Mouse (Mus musculus): Measurements from ENCODE around the gene Tas2r121. TPM values are rescaled to one million over a fixed set of nuclear protein-coding genes. Genes with fewer than 3 reads are reported as not detected.
"Not testable (repeated sequence)": the region's sequence is repeated elsewhere in the genome, so short reads cannot be mapped to it uniquely, and the experiment has no call there.

Gene Tas2r121
- not detected in 2 replicates for polyA plus RNA-seq (2015; fragmentation: Nextera tagmentation; extraction: Ambion mirVana)

- Histone ChIP-seq H3K27me3 (no peaks in the 10 kb centered on the region), H3K9ac (no peak within 1 kb of the TSS), H3K27ac (no peak within 1 kb of the TSS), H3K4me3 (no peak within 1 kb of the TSS), H3K36me3 (ENCODE audit: poor library complexity, severe bottlenecking) (no peaks in the 10 kb centered on the region), H3K4me1 (no peaks in the 10 kb centered on the region), H3K4me2 (no peak within 1 kb of the TSS), H3K9me3 (replicated peaks) (0 out of 2 replicates have a peak, but pooled peaks cover 2% of the 10 kb centered on the region)
- WGBS, result 72% methylated on average over 1 of the region's 1 CpGs
- no peak for ATAC-seq
Measured at GRCm38 (mm10) chr6:132700907-132701306, at the start of gene Tas2r121. Gene Tas2r121 (minus strand): TSS chr6:132701007.

GRCm38 (mm10) chr6:132750206-132750605, 49.4 kb upstream of the Tas2r121 start:
- no peak overlapping the region for H3K4me2 ChIP-seq
- H3K9me3 ChIP-seq (replicated peaks), result no peaks in the 10 kb centered on the region
- H3K27me3 ChIP-seq, result no peaks in the 10 kb centered on the region
- H3K9ac ChIP-seq, result no peak overlapping the region
- no peaks in the 10 kb centered on the region for H3K36me3 ChIP-seq (ENCODE audit: poor library complexity, severe bottlenecking)
- no peak overlapping the region for H3K4me3 ChIP-seq
- H3K27ac ChIP-seq, result no peak overlapping the region
- ATAC-seq, result no peak
- H3K4me1 ChIP-seq, result no peaks in the 10 kb centered on the region
- whole genome bisulfite sequencing, result 95% methylated on average over 2 of the region's 2 CpGs

DNA sequence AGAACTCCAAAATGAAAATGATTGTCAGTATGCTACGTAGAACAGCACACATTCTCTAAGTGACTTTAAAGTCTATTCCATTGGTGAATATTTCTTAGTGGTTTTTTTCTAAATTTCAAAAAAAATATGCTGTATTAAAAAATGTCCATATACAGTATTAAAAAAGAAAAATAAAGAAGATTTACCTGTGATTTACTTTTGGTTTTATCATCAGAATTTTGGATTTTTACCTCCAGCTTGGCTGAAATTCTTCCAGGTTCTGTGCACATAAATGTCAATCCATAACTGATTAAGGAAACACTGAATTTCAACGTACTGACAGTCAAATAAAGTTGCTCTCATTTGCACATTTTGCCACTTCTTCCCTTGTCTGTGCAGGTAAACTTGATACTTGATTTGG, 37.1 kb upstream of the Tas2r121 start, which contains the start of gene Tas2r115:
Gene Tas2r115, minus strand, starts transcription at position 101 of the 400 bp plus-strand sequence.
- 70% methylated on average over 2 of the region's 2 CpGs for WGBS

DNA sequence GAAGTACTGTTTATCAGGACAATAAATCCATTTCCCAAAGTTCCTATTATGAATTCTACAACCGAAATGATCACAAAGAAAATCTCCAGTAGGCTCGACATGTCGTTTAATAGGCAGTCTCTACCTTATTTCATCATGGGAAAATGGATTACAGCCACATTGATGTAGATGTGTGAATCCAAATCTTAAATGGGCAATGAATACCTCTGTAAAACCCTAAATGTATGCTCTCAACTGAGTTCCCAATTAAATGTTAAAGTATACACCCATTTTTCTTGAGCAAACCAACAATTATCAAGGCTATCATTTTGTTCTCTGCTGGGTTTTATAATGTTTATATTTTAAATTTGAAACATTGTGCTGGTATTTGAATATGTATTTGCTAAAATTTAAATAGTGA, 11.0 kb upstream of the Tas2r121 start, which contains the start of gene Tas2r122:
Gene Tas2r122, minus strand, starts transcription at position 101 of the 400 bp plus-strand sequence.
- 88% methylated on average over 3 of the region's 3 CpGs for WGBS
- Histone ChIP-seq H3K9me3 (replicated peaks) (0 out of 2 replicates have a peak, but pooled peaks cover 14% of the 10 kb centered on the region), H3K4me1 (no peaks in the 10 kb centered on the region), H3K36me3 (ENCODE audit: poor library complexity, severe bottlenecking) (no peaks in the 10 kb centered on the region), H3K27ac (no peak within 1 kb of the TSS), H3K27me3 (no peaks in the 10 kb centered on the region), H3K9ac (no peak within 1 kb of the TSS), H3K4me2 (no peak within 1 kb of the TSS), H3K4me3 (no peak within 1 kb of the TSS)
- ATAC-seq, result no peak

More for the DNA sequence above, 37.1 kb upstream of the Tas2r121 start, which contains the start of gene Tas2r115:
- Histone ChIP-seq H3K4me2 (no peak within 1 kb of the TSS), H3K4me1 (no peaks in the 10 kb centered on the region), H3K4me3 (no peak within 1 kb of the TSS), H3K27ac (no peak within 1 kb of the TSS), H3K27me3 (no peaks in the 10 kb centered on the region), H3K36me3 (ENCODE audit: poor library complexity, severe bottlenecking) (no peaks in the 10 kb centered on the region), H3K9ac (no peak within 1 kb of the TSS), H3K9me3 (replicated peaks) (no peaks in the 10 kb centered on the region)
- no peak for ATAC-seq

GRCm38 (mm10) chr6:132691596-132691995, 9.2 kb downstream of the Tas2r121 start:
- not testable (repeated sequence) for H3K27ac ChIP-seq; H3K4me3 ChIP-seq; H3K9ac ChIP-seq; H3K4me1 ChIP-seq; H3K4me2 ChIP-seq; ATAC-seq; H3K27me3 ChIP-seq; H3K36me3 ChIP-seq (ENCODE audit: poor library complexity, severe bottlenecking)
- peaks cover 12% of the 10 kb centered on the region for H3K9me3 ChIP-seq (replicated peaks)
- 87% methylated on average over 7 of the region's 7 CpGs for WGBS

GRCm38 (mm10) chr6:132656653-132657052, 44.2 kb downstream of the Tas2r121 start, which contains the start of gene Tas2r120:
Gene Tas2r120 (plus strand): TSS chr6:132656953.
- Histone ChIP-seq H3K27me3 (no peaks in the 10 kb centered on the region), H3K4me3 (no peak within 1 kb of the TSS), H3K9me3 (replicated peaks) (peaks cover 8% of the 10 kb centered on the region; the same call in 1 of the 2 replicates), H3K36me3 (ENCODE audit: poor library complexity, severe bottlenecking) (no peaks in the 10 kb centered on the region), H3K27ac (no peak within 1 kb of the TSS), H3K4me2 (no peak within 1 kb of the TSS), H3K9ac (no peak within 1 kb of the TSS), H3K4me1 (no peaks in the 10 kb centered on the region)
- no peak for ATAC-seq

GRCm38 (mm10) chr6:132651426-132651825, 49.4 kb downstream of the Tas2r121 start, which contains the start of gene A630073D07Rik:
Gene A630073D07Rik (minus strand): TSS chr6:132651526.
- 79% methylated on average over 1 of the region's 1 CpGs for WGBS
- no peaks in the 10 kb centered on the region for H3K36me3 ChIP-seq (ENCODE audit: poor library complexity, severe bottlenecking)
- no peak within 1 kb of the TSS for H3K4me2 ChIP-seq
- no peak for ATAC-seq
- no peak within 1 kb of the TSS for H3K27ac ChIP-seq
- no peaks in the 10 kb centered on the region for H3K4me1 ChIP-seq
- no peak within 1 kb of the TSS for H3K9ac ChIP-seq
- no peaks in the 10 kb centered on the region for H3K27me3 ChIP-seq
- H3K4me3 ChIP-seq, result no peak within 1 kb of the TSS
- no peaks in the 10 kb centered on the region for H3K9me3 ChIP-seq (replicated peaks)

Other genes starting within 250 kb of the Tas2r121 start
- gene Prh1, start 131.2 kb downstream of the Tas2r121 start, polyA plus RNA-seq (2015; fragmentation: Nextera tagmentation; extraction: Ambion mirVana), result not detected in 2 replicates
- gene Prp2, start 105.1 kb downstream of the Tas2r121 start, polyA plus RNA-seq (2015; fragmentation: Nextera tagmentation; extraction: Ambion mirVana), result not detected in 2 replicates
- not detected in 2 replicates for gene A630073D07Rik, start 49.5 kb downstream of the Tas2r121 start, polyA plus RNA-seq (2015; fragmentation: Nextera tagmentation; extraction: Ambion mirVana)
- gene Tas2r120, start 44.1 kb downstream of the Tas2r121 start, polyA plus RNA-seq (2015; fragmentation: Nextera tagmentation; extraction: Ambion mirVana), result not detected in 2 replicates
- not detected in 2 replicates for gene Tas2r122, start 10.9 kb upstream of the Tas2r121 start, polyA plus RNA-seq (2015; fragmentation: Nextera tagmentation; extraction: Ambion mirVana)
- not detected in 2 replicates for gene Tas2r115, start 37.0 kb upstream of the Tas2r121 start, polyA plus RNA-seq (2015; fragmentation: Nextera tagmentation; extraction: Ambion mirVana)
- not detected in 2 replicates for gene Tas2r124, start 53.7 kb upstream of the Tas2r121 start, polyA plus RNA-seq (2015; fragmentation: Nextera tagmentation; extraction: Ambion mirVana)
- gene Tas2r102, start 61.1 kb upstream of the Tas2r121 start, polyA plus RNA-seq (2015; fragmentation: Nextera tagmentation; extraction: Ambion mirVana), result not detected in 2 replicates
- gene Tas2r136, start 77.2 kb upstream of the Tas2r121 start, polyA plus RNA-seq (2015; fragmentation: Nextera tagmentation; extraction: Ambion mirVana), result not detected in 2 replicates
- gene Tas2r117, start 101.8 kb upstream of the Tas2r121 start, polyA plus RNA-seq (2015; fragmentation: Nextera tagmentation; extraction: Ambion mirVana), result not detected in 2 replicates
- not detected in 2 replicates for gene Tas2r123, start 146.1 kb upstream of the Tas2r121 start, polyA plus RNA-seq (2015; fragmentation: Nextera tagmentation; extraction: Ambion mirVana)
- not detected in 2 replicates for gene Tas2r116, start 154.4 kb upstream of the Tas2r121 start, polyA plus RNA-seq (2015; fragmentation: Nextera tagmentation; extraction: Ambion mirVana)
- not detected in 2 replicates for gene Tas2r110, start 167.0 kb upstream of the Tas2r121 start, polyA plus RNA-seq (2015; fragmentation: Nextera tagmentation; extraction: Ambion mirVana)
- not detected in 2 replicates for gene Tas2r113, start 192.0 kb upstream of the Tas2r121 start, polyA plus RNA-seq (2015; fragmentation: Nextera tagmentation; extraction: Ambion mirVana)
- not detected in 2 replicates for gene Tas2r125, start 208.6 kb upstream of the Tas2r121 start, polyA plus RNA-seq (2015; fragmentation: Nextera tagmentation; extraction: Ambion mirVana)

Data from forebrain, embryonic 13.5 days (tissue).